Mouse (Mus musculus) MEL (cell line): ENCODE data around the gene Trpm3. TPM values are rescaled to one million over a fixed set of nuclear protein-coding genes. Genes with fewer than 3 reads are reported as not detected.

ENCODE experiments used
- DNase-seq: peaks from one replicate; pipeline ENCODE4 v3.0.0; 2011; ENCODE audit warnings: low read depth, low spot score
- H3K27ac ChIP-seq: 2 replicates; pipeline ENCODE4 v1.5.1; 2012; ENCODE audit warnings: low read depth, mild to moderate bottlenecking, control low read depth, low read length, moderate library complexity; ENCODE audit not compliant: control insufficient read depth
- H3K27me3 ChIP-seq, 2 experiments: fragments of 150-350 bp in 1 of 2; sonication (generic) in 1 of 2; 2 replicates each; pipeline ENCODE4 v1.6.1; 2012; ENCODE audit warnings: low read length in 2 of 2, mild to moderate bottlenecking in 2 of 2, improper control_type of control experiment in 1 of 2, moderate library complexity in 1 of 2; ENCODE audit not compliant: insufficient read depth in 2 of 2, control insufficient read depth in 1 of 2
- H3K36me3 ChIP-seq, 2 experiments: 2 replicates each; pipeline ENCODE4 v1.6.1; 2012 to 2014; ENCODE audit warnings: low read length in 2 of 2, improper control_type of control experiment in 1 of 2, inconsistent platforms in 1 of 2, mild to moderate bottlenecking in 1 of 2; ENCODE audit not compliant: insufficient read depth in 2 of 2, control insufficient read depth in 1 of 2
- H3K4me1 ChIP-seq, 2 experiments: fragments of 150-350 bp in 1 of 2; sonication (generic) in 1 of 2; 2 replicates each; pipeline ENCODE4 v1.6.1; 2012; ENCODE audit warnings: low read length in 2 of 2, improper control_type of control experiment in 1 of 2, mild to moderate bottlenecking in 1 of 2; ENCODE audit not compliant: insufficient read depth in 2 of 2, control insufficient read depth in 1 of 2
- H3K4me3 ChIP-seq, 2 experiments: fragments of 150-350 bp in 1 of 2; sonication (generic) in 1 of 2; 2 replicates each; pipeline ENCODE4 v1.5.1; 2012; ENCODE audit warnings: low read depth in 2 of 2, low read length in 2 of 2, mild to moderate bottlenecking in 2 of 2, moderate library complexity in 2 of 2, control low read depth in 1 of 2, improper control_type of control experiment in 1 of 2; ENCODE audit not compliant: control insufficient read depth in 1 of 2, insufficient read depth in 1 of 2
- H3K79me2 ChIP-seq: 2 replicates; pipeline ENCODE4 v1.6.1; 2012; ENCODE audit warnings: mild to moderate bottlenecking, low read length, moderate library complexity; ENCODE audit not compliant: control insufficient read depth, poor library complexity, insufficient read depth
- H3K9ac ChIP-seq: 2 replicates; pipeline ENCODE4 v1.6.1; 2012; ENCODE audit warnings: low read depth, mild to moderate bottlenecking, control low read depth, low read length, moderate library complexity; ENCODE audit not compliant: control insufficient read depth, poor library complexity, severe bottlenecking
- H3K9me3 ChIP-seq: fragments of 150-350 bp; sonication (generic); replicated peaks from 2 replicates; pipeline ENCODE4 v1.6.1; 2012; ENCODE audit warnings: mild to moderate bottlenecking, low read length, improper control_type of control experiment, moderate library complexity; ENCODE audit not compliant: insufficient read depth
- BHLHE40 ChIP-seq: IDR thresholded peaks from 2 replicates; pipeline ENCODE4 v1.6.1; 2012; ENCODE audit warnings: low read depth, mild to moderate bottlenecking, inconsistent platforms, low read length, improper control_type of control experiment, borderline replicate concordance
- CHD1 ChIP-seq: IDR thresholded peaks from 2 replicates; pipeline ENCODE4 v1.6.1; 2012; ENCODE audit warnings: low read depth, mild to moderate bottlenecking, inconsistent platforms, low read length, improper control_type of control experiment
- CTCF ChIP-seq, 3 experiments: IDR thresholded peaks in 2 of 3; conservative IDR thresholded peaks in 1 of 3; 2 replicates each; pipeline ENCODE4 v1.5.1; 2011 to 2012; ENCODE audit warnings: low read length in 3 of 3, low read depth in 2 of 3, mild to moderate bottlenecking in 2 of 3, improper control_type of control experiment in 1 of 3, inconsistent platforms in 1 of 3, mixed read lengths in 1 of 3, moderate library complexity in 1 of 3; ENCODE audit not compliant: control insufficient read depth in 1 of 3, insufficient read depth in 1 of 3, poor library complexity in 1 of 3, severe bottlenecking in 1 of 3
- JUND ChIP-seq: IDR thresholded peaks from 2 replicates; pipeline ENCODE4 v1.6.1; 2011; ENCODE audit warnings: low read depth, mild to moderate bottlenecking, improper control_type of control experiment, low read length
- MYB ChIP-seq: IDR thresholded peaks from 2 replicates; pipeline ENCODE4 v1.6.1; 2011; ENCODE audit warnings: mild to moderate bottlenecking, low read depth, low read length, improper control_type of control experiment
- MYC ChIP-seq: IDR thresholded peaks from 2 replicates; pipeline ENCODE4 v1.6.1; 2011; ENCODE audit warnings: low read depth, mild to moderate bottlenecking, low read length, improper control_type of control experiment, moderate library complexity
- NELFE ChIP-seq: IDR thresholded peaks from 2 replicates; pipeline ENCODE4 v1.6.1; 2011; ENCODE audit warnings: low read depth, low read length, improper control_type of control experiment
- NRF1 ChIP-seq: IDR thresholded peaks from 2 replicates; pipeline ENCODE4 v1.6.1; 2014; ENCODE audit warnings: low read depth, mild to moderate bottlenecking, inconsistent platforms, low read length, improper control_type of control experiment, moderate library complexity; ENCODE audit not compliant: poor library complexity, insufficient read depth, severe bottlenecking
- POLR2AphosphoS2 ChIP-seq: IDR thresholded peaks from 2 replicates; pipeline ENCODE4 v1.6.1; 2011; ENCODE audit warnings: low read length, improper control_type of control experiment
- RAD21 ChIP-seq: IDR thresholded peaks from 2 replicates; pipeline ENCODE4 v1.6.1; 2011; ENCODE audit warnings: mild to moderate bottlenecking, low read depth, low read length, improper control_type of control experiment
- SIN3A ChIP-seq: IDR thresholded peaks from 2 replicates; pipeline ENCODE4 v1.6.1; 2012; ENCODE audit warnings: low read length, improper control_type of control experiment, inconsistent platforms
- UBTF ChIP-seq: IDR thresholded peaks from 2 replicates; pipeline ENCODE4 v1.6.1; 2012; ENCODE audit warnings: low read depth, mild to moderate bottlenecking, inconsistent platforms, low read length, improper control_type of control experiment, moderate library complexity, borderline replicate concordance; ENCODE audit not compliant: insufficient read depth
- USF1 ChIP-seq: IDR thresholded peaks from 2 replicates; pipeline ENCODE4 v1.6.1; 2014; ENCODE audit warnings: low read depth, mild to moderate bottlenecking, inconsistent platforms, low read length, improper control_type of control experiment, moderate library complexity
- USF2 ChIP-seq, 2 experiments: IDR thresholded peaks; 2 replicates each; pipeline ENCODE4 v1.6.1; 2011 to 2012; ENCODE audit warnings: improper control_type of control experiment in 2 of 2, low read length in 2 of 2, borderline replicate concordance in 1 of 2, inconsistent platforms in 1 of 2, low read depth in 1 of 2, mild to moderate bottlenecking in 1 of 2; ENCODE audit not compliant: insufficient read depth in 1 of 2
- polyA plus RNA-seq, 2 experiments: library from polyadenylated mRNA; stranded (reverse) in 1 of 2; unstranded in 1 of 2; fragments of >175 nt in 1 of 2; fragments of >200 nt in 1 of 2; gene quantifications; 2 replicates each; pipeline versions ENCODE4 v1.2.1 to v1.2.4; 2012; ENCODE audit warnings: low replicate concordance in 2 of 2, low read depth in 1 of 2; ENCODE audit not compliant: insufficient read length in 2 of 2, insufficient read depth in 1 of 2, missing spikeins in 1 of 2
- total RNA-seq: library from RNA; depleted of rRNA; stranded (reverse); fragments of 300-350 nt; gene quantifications from 2 replicates; pipeline ENCODE4 v1.2.3, GENCODE M21; 2012

Trpm3 gene
- total and polyA plus RNA-seq, 3 experiments, result not detected

- no peak overlapping the region for H3K9ac ChIP-seq
- H3K4me1 ChIP-seq, result no peaks in the 10 kb centered on the region
- DNase-seq, result peak; percentile 5
- H3K79me2 ChIP-seq, result no peaks in the 10 kb centered on the region
- no peaks in the 10 kb centered on the region for H3K36me3 ChIP-seq
- H3K27ac ChIP-seq, result no peak overlapping the region
- H3K9me3 ChIP-seq, result no peaks in the 10 kb centered on the region
- H3K27me3 ChIP-seq, result no peaks in the 10 kb centered on the region
- TF ChIP-seq MYC (no peak), CTCF (IDR thresholded peaks at IDR 0.05 in 2 of 3, conservative IDR thresholded peaks at IDR 0.05 in 1 of 3; ENCODE audit: control insufficient read depth in 1 of 3, insufficient read depth in 1 of 3, low read depth in 2 of 3, low read length in 3 of 3, poor library complexity in 1 of 3, severe bottlenecking in 1 of 3) (peak in 2 of 3 experiments; percentile 18 to 47; a peak in 3 of 6 replicates), UBTF (no peak), RAD21 (peak; percentile 25; the same call in 1 of the 2 replicates), BHLHE40 (no peak)
- no peak overlapping the region for H3K4me3 ChIP-seq
These were observed 777.2 kb downstream of the Trpm3 start for GRCm38 (mm10) chr19:22915868-22916642.

GRCm38 (mm10) chr19:22916643-22917344, 777.9 kb downstream of the Trpm3 start:
- H3K9ac ChIP-seq, result no peak overlapping the region
- no peaks in the 10 kb centered on the region for H3K9me3 ChIP-seq
- DNase-seq, result no peak

DNA sequence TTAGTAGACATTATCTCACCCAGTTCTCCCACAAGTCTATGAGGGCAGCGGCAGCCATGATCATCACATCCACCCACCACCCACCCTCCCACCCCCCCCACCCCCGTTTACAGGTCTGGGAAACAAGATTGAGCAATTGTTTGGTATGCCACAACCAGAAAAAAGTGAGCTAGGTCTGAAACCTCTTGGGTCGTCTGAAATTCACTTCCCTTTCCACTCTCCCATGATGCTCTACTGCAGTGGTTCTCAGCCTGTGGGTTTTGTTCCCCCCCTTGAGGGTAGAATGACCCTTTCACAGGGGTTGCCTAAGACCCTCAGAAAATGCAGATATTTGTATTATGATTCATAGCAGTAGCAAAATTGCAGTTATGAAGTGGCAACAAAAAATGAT, 778.5 kb downstream of the Trpm3 start:
- Histone ChIP-seq H3K27ac (no peak overlapping the region), H3K9ac (no peak overlapping the region), H3K4me1 (no peaks in the 10 kb centered on the region), H3K36me3 (no peaks in the 10 kb centered on the region), H3K79me2 (no peaks in the 10 kb centered on the region), H3K4me3 (no peak overlapping the region), H3K9me3 (no peaks in the 10 kb centered on the region), H3K27me3 (no peaks in the 10 kb centered on the region)
- DNase-seq, result no peak
- TF ChIP-seq JUND (no peak), USF1 (no peak), SIN3A (no peak), USF2 (IDR thresholded peaks at IDR 0.05; ENCODE audit: borderline replicate concordance in 1 of 2, insufficient read depth in 1 of 2, low read depth in 1 of 2, low read length in 2 of 2) (no peak)
- TF ChIP-seq, all 39 proteins: peak for 0

More at GRCm38 (mm10) chr19:22916643-22917344, 777.9 kb downstream of the Trpm3 start:
- Histone ChIP-seq H3K4me3 (no peak overlapping the region), H3K79me2 (no peaks in the 10 kb centered on the region), H3K27ac (no peak overlapping the region), H3K36me3 (no peaks in the 10 kb centered on the region), H3K27me3 (no peaks in the 10 kb centered on the region), H3K4me1 (no peaks in the 10 kb centered on the region)
- no peak for TF ChIP-seq BHLHE40
- no peak for TF ChIP-seq NRF1
- no peak for TF ChIP-seq MYB
- no peak for TF ChIP-seq NELFE
- TF ChIP-seq POLR2AphosphoS2, result no peak
- TF ChIP-seq CHD1, result no peak
- TF ChIP-seq CTCF (IDR thresholded peaks at IDR 0.05 in 2 of 3, conservative IDR thresholded peaks at IDR 0.05 in 1 of 3; ENCODE audit: control insufficient read depth in 1 of 3, insufficient read depth in 1 of 3, low read depth in 2 of 3, low read length in 3 of 3, poor library complexity in 1 of 3, severe bottlenecking in 1 of 3), result no peak
